Mouse (Mus musculus): ENCODE measurements around the gene Hnrnph2.

GRCm38 (mm10) chrX:134652061-134652460, 51.1 kb downstream of the Hnrnph2 start:
- TF ChIP-seq POLR2A (IDR thresholded peaks at IDR 0.05; ENCODE audit: control insufficient read depth, extremely low read depth, insufficient read depth, low read length, poor library complexity) = no peak
- TF ChIP-seq CTCF (IDR thresholded peaks at IDR 0.05; ENCODE audit: borderline replicate concordance, control insufficient read depth, extremely low read depth, insufficient read depth, low read length, poor library complexity) = no peak

All from thymus, adult 2 months (tissue).